Mouse (Mus musculus): ENCODE measurements around the gene Rnf8.

DNA sequence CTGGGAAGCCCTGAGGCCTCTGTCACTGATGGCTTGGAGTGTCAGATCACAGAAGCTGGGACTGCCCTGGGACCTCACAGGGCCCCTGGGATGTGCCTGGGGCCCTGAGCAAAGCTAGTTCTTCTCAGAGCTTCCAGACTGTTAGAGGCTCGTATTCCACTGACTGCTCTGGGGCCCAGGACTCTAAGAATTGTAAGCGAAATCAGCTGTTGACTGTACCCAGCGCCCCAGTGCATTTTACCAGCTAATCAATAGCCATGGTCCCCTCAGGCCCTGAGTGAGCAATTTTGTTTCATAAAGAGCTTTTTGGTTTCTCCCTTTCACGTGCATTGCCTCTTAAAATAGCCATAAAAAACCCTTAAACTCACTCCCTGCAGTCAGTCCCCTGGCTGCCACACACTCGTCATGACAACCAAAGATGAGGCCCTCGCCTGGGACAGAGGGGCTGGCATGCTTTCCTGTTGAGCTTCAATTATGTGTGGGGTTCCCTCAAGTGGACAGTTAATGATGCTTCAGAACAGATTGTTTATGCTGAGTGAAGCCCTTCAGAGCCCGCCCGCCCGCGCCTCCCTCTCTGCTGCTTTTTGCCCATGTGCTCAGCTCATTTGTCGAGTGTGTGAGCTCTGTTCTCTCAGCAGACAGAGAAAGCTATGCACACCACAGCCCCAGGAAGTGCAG, 25.2 kb upstream of the Rnf8 start:
- no peak for TF ChIP-seq CTCF (IDR thresholded peaks at IDR 0.05; ENCODE audit: borderline replicate concordance, control insufficient read depth, extremely low read depth, insufficient read depth, low read length, poor library complexity)
- TF ChIP-seq POLR2A (IDR thresholded peaks at IDR 0.05; ENCODE audit: control insufficient read depth, extremely low read depth, insufficient read depth, low read length, poor library complexity), result no peak
